Mouse (Mus musculus) brown adipose tissue, adult 24 weeks (tissue): ENCODE measurements around the gene Nmnat2. TPM values are rescaled to one million over a fixed set of nuclear protein-coding genes. Genes with fewer than 3 reads are reported as not detected.

Source experiments
- H3K27ac ChIP-seq: fragments of 200-500 bp; replicated peaks from 2 replicates; pipeline ENCODE4 v1.5.1; 2012; ENCODE audit warnings: low read depth, mild to moderate bottlenecking, low read length
- H3K4me1 ChIP-seq: fragments of 200-500 bp; 2 replicates; pipeline ENCODE4 v1.6.1; 2012; ENCODE audit warnings: low read length, mixed read lengths; ENCODE audit not compliant: control insufficient read depth, insufficient read depth, insufficient read length
- H3K4me3 ChIP-seq: fragments of 200-500 bp; 2 replicates; pipeline ENCODE4 v1.5.1; 2012; ENCODE audit warnings: low read depth, mild to moderate bottlenecking, low read length, moderate library complexity; ENCODE audit not compliant: insufficient read depth
- polyA plus RNA-seq: library from polyadenylated mRNA; stranded (reverse); fragments of >200 nt; gene quantifications from 2 replicates; pipeline ENCODE4 v1.2.4, GENCODE M21; 2012; ENCODE audit not compliant: missing spikeins, insufficient read depth, insufficient read length

Gene Nmnat2
- polyA plus RNA-seq, 1 experiment, result 1.1 TPM

GRCm38 (mm10) chr1:153004472-153004871 lies 49.7 kb downstream of the Nmnat2 start:
- Histone ChIP-seq H3K27ac (no peak overlapping the region), H3K4me3 (no peak overlapping the region), H3K4me1 (peaks cover 6% of the 10 kb centered on the region)

GRCm38 (mm10) chr1:153006054-153006453 lies 51.3 kb downstream of the Nmnat2 start:
- peaks cover 3% of the 10 kb centered on the region; the same call in 1 of the 2 replicates for H3K4me1 ChIP-seq
- no peak overlapping the region for H3K27ac ChIP-seq
- no peak overlapping the region for H3K4me3 ChIP-seq

GRCm38 (mm10) chr1:153006761-153007160 lies 52.0 kb downstream of the Nmnat2 start:
- no peak overlapping the region for H3K27ac ChIP-seq
- peaks cover 3% of the 10 kb centered on the region; the same call in 1 of the 2 replicates for H3K4me1 ChIP-seq
- no peak overlapping the region for H3K4me3 ChIP-seq

- H3K27ac ChIP-seq, result no peak overlapping the region
- H3K4me1 ChIP-seq, result no peaks in the 10 kb centered on the region
- H3K4me3 ChIP-seq, result no peak overlapping the region
These were observed 52.5 kb downstream of the Nmnat2 start for GRCm38 (mm10) chr1:153007292-153007691.

GRCm38 (mm10) chr1:153007824-153008223 lies 53.0 kb downstream of the Nmnat2 start:
- Histone ChIP-seq H3K4me3 (no peak overlapping the region), H3K27ac (no peak overlapping the region), H3K4me1 (no peaks in the 10 kb centered on the region)

GRCm38 (mm10) chr1:153009338-153009737 lies 54.5 kb downstream of the Nmnat2 start:
- Histone ChIP-seq H3K4me3 (no peak overlapping the region), H3K27ac (no peak overlapping the region), H3K4me1 (peaks cover 3% of the 10 kb centered on the region; the same call in 1 of the 2 replicates)

- Histone ChIP-seq H3K4me3 (no peak overlapping the region), H3K4me1 (peaks cover 10% of the 10 kb centered on the region; the same call in 1 of the 2 replicates), H3K27ac (no peak overlapping the region)
These were observed 55.9 kb downstream of the Nmnat2 start for GRCm38 (mm10) chr1:153010353-153011351.

GRCm38 (mm10) chr1:153011544-153011943 lies 56.8 kb downstream of the Nmnat2 start:
- no peak overlapping the region for H3K27ac ChIP-seq
- no peak overlapping the region for H3K4me3 ChIP-seq
- peaks cover 10% of the 10 kb centered on the region; the same call in 1 of the 2 replicates for H3K4me1 ChIP-seq

- Histone ChIP-seq H3K4me3 (no peak overlapping the region), H3K4me1 (peaks cover 10% of the 10 kb centered on the region; the same call in 1 of the 2 replicates), H3K27ac (peak overlapping the region; percentile 15)
These were observed 58.9 kb downstream of the Nmnat2 start for GRCm38 (mm10) chr1:153013541-153014288.

- H3K4me1 ChIP-seq, result peaks cover 10% of the 10 kb centered on the region; the same call in 1 of the 2 replicates
- H3K27ac ChIP-seq, result peak overlapping the region; percentile 15
- no peak overlapping the region for H3K4me3 ChIP-seq
These were observed 59.8 kb downstream of the Nmnat2 start for GRCm38 (mm10) chr1:153014431-153015186.

- Histone ChIP-seq H3K4me1 (peaks cover 10% of the 10 kb centered on the region; the same call in 1 of the 2 replicates), H3K4me3 (no peak overlapping the region), H3K27ac (no peak overlapping the region)
These were observed 61.8 kb downstream of the Nmnat2 start for GRCm38 (mm10) chr1:153016465-153017163.

GRCm38 (mm10) chr1:153019128-153019527 lies 64.3 kb downstream of the Nmnat2 start:
- H3K27ac ChIP-seq, result no peak overlapping the region
- H3K4me3 ChIP-seq, result no peak overlapping the region
- H3K4me1 ChIP-seq, result peaks cover 8% of the 10 kb centered on the region; the same call in 1 of the 2 replicates

GRCm38 (mm10) chr1:153019623-153020022 lies 64.8 kb downstream of the Nmnat2 start:
- H3K27ac ChIP-seq, result no peak overlapping the region
- no peak overlapping the region for H3K4me3 ChIP-seq
- peaks cover 4% of the 10 kb centered on the region; the same call in 1 of the 2 replicates for H3K4me1 ChIP-seq

GRCm38 (mm10) chr1:153021034-153021638 lies 66.3 kb downstream of the Nmnat2 start:
- H3K4me1 ChIP-seq, result no peaks in the 10 kb centered on the region
- no peak overlapping the region for H3K4me3 ChIP-seq
- H3K27ac ChIP-seq, result no peak overlapping the region
